Mouse (Mus musculus) heart, embryonic 14.5 days (tissue): ENCODE results near the gene Uba7. TPM values are rescaled to one million over a fixed set of nuclear protein-coding genes. Genes with fewer than 3 reads are reported as not detected.

Experiments used
- ATAC-seq: fragments of 200-750 bp; cut with Nextera tagmentation; 2 replicates; pipeline ENCODE4 v1.8.0; 2017; ENCODE audit warnings: low read depth, moderate TSS enrichment; ENCODE audit not compliant: insufficient number of reproducible peaks, insufficient read depth, low FRiP score
- H3K27ac ChIP-seq, 2 experiments: fragments of 200-500 bp in 1 of 2; fragments of 300-500 bp in 1 of 2; sonication (generic) in 1 of 2; replicated peaks in 1 of 2; 2 replicates each; pipeline ENCODE4 v1.5.1; 2012 to 2014; ENCODE audit warnings: low read depth in 2 of 2, low read length in 2 of 2, control low read depth in 1 of 2, mild to moderate bottlenecking in 1 of 2, mixed read lengths in 1 of 2; ENCODE audit not compliant: control insufficient read depth in 1 of 2, insufficient read depth in 1 of 2
- H3K27me3 ChIP-seq: fragments of 300-500 bp; sonication (generic); 2 replicates; pipeline ENCODE4 v1.6.1; 2014; ENCODE audit warnings: mild to moderate bottlenecking, low read length, control low read depth; ENCODE audit not compliant: control insufficient read depth, insufficient read depth
- H3K36me3 ChIP-seq: fragments of 300-500 bp; sonication (generic); 2 replicates; pipeline ENCODE4 v1.6.1; 2014; ENCODE audit warnings: mild to moderate bottlenecking, control low read depth, low read length, mixed read lengths; ENCODE audit not compliant: control insufficient read depth, insufficient read depth
- H3K4me1 ChIP-seq, 2 experiments: fragments of 200-500 bp in 1 of 2; fragments of 300-500 bp in 1 of 2; sonication (generic) in 1 of 2; 2 replicates each; pipeline ENCODE4 v1.6.1; 2012 to 2014; ENCODE audit warnings: low read length in 2 of 2, control low read depth in 1 of 2, mixed read lengths in 1 of 2; ENCODE audit not compliant: control insufficient read depth in 2 of 2, insufficient read depth in 2 of 2
- H3K4me2 ChIP-seq: fragments of 300-500 bp; sonication (generic); 2 replicates; pipeline ENCODE4 v1.6.1; 2014; ENCODE audit warnings: mild to moderate bottlenecking, low read length
- H3K4me3 ChIP-seq, 2 experiments: fragments of 200-500 bp in 1 of 2; fragments of 300-500 bp in 1 of 2; sonication (generic) in 1 of 2; 2 replicates each; pipeline ENCODE4 v1.5.1; 2012 to 2014; ENCODE audit warnings: low read length in 2 of 2, mild to moderate bottlenecking in 2 of 2, control low read depth in 1 of 2, low read depth in 1 of 2, moderate library complexity in 1 of 2; ENCODE audit not compliant: control insufficient read depth in 1 of 2, insufficient read depth in 1 of 2
- H3K9ac ChIP-seq: fragments of 300-500 bp; sonication (generic); 2 replicates; pipeline ENCODE4 v1.6.1; 2014; ENCODE audit warnings: mild to moderate bottlenecking, low read length
- H3K9me3 ChIP-seq: fragments of 300-500 bp; sonication (generic); 2 replicates; pipeline ENCODE4 v1.6.1; 2016; ENCODE audit warnings: low read length, control low read depth; ENCODE audit not compliant: control insufficient read depth
- WGBS: fragments of 180-500 bp; shearing (Covaris S2); extraction: QIAGEN DNeasy Blood & Tissue Kit; methylation state at CpG from one replicate; pipeline ENCODE4 v1.1.7; 2014; 5-methylcytosine and 5-hydroxymethylcytosine counted together
- polyA plus RNA-seq: library from polyadenylated mRNA; unstranded; fragments of >200 nt; fragmentation: Nextera tagmentation; extraction: Ambion mirVana; gene quantifications from 2 replicates; pipeline ENCODE4 v1.2.1, GENCODE M21; 2014

Gene Uba7
- polyA plus RNA-seq, 1 experiment from 2014 or later: 33.1 TPM

- H3K9me3 ChIP-seq: no peaks in the 10 kb centered on the region
- ATAC-seq: no peak
- WGBS: 48% methylated on average over 19 of the region's 19 CpGs
- peak overlapping the region; percentile 99 to 100 for H3K27ac ChIP-seq
- H3K27me3 ChIP-seq: no peaks in the 10 kb centered on the region
- H3K4me1 ChIP-seq: peaks cover 44 to 49% of the 10 kb centered on the region in 2 experiments
- peak overlapping the region; percentile 85 for H3K4me2 ChIP-seq
- H3K9ac ChIP-seq: peak overlapping the region; percentile 89
- H3K36me3 ChIP-seq: peaks cover 23% of the 10 kb centered on the region
- peak overlapping the region; percentile 60 to 84 for H3K4me3 ChIP-seq
Observed at GRCm38 (mm10) chr9:107984052-107984753, 8.9 kb downstream of the Uba7 start.

GRCm38 (mm10) chr9:107984754-107985055 lies 9.4 kb downstream of the Uba7 start:
- Histone ChIP-seq H3K9me3 (no peaks in the 10 kb centered on the region), H3K27me3 (no peaks in the 10 kb centered on the region), H3K27ac (peak overlapping the region; percentile 99 to 100), H3K9ac (peak overlapping the region; percentile 89), H3K4me2 (peak overlapping the region; percentile 85), H3K4me3 (peak overlapping the region; percentile 60 to 84), H3K4me1 (peaks cover 44 to 49% of the 10 kb centered on the region in 2 experiments), H3K36me3 (peaks cover 18% of the 10 kb centered on the region)
- ATAC-seq: no peak
- WGBS: 40% methylated on average over 9 of the region's 9 CpGs

- Histone ChIP-seq H3K36me3 (peaks cover 11% of the 10 kb centered on the region), H3K4me3 (peak within 1 kb of the TSS; percentile 60 to 84), H3K27me3 (no peaks in the 10 kb centered on the region), H3K4me2 (peak within 1 kb of the TSS; percentile 85), H3K4me1 (peaks cover 44 to 47% of the 10 kb centered on the region in 2 experiments), H3K9me3 (no peaks in the 10 kb centered on the region), H3K9ac (peak within 1 kb of the TSS; percentile 89), H3K27ac (peak within 1 kb of the TSS; percentile 99 to 100)
- WGBS: under 1% methylated on average over 58 of the region's 58 CpGs
- peak; percentile 55 for ATAC-seq
Observed at GRCm38 (mm10) chr9:107985131-107986119, 10.1 kb downstream of the Uba7 start, which contains the start of gene Inka1. Gene Inka1 (minus strand): TSS chr9:107985879.

DNA sequence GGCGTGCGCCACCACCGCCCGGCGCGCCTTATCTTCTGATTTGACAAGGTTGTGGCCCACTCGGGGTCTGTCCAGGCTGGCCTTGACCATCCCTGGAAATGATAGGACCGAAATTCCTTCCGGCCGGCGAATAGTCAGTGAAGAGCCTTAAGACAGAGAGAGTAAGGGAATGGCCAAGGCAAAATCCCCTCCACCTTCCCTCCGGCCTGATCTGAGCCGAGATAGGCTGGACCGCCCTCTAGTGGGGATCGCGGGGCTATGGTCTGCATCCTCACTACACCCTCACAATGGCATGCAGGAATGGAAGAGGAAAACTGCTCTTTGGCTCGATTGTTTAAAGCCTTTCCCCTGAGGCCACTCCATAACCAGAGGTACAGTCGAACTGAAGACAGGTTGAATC lies 11.1 kb downstream of the Uba7 start:
- Histone ChIP-seq H3K27me3 (no peaks in the 10 kb centered on the region), H3K4me2 (peak overlapping the region; percentile 85), H3K27ac (peak overlapping the region; percentile 36 to 99; a peak in 2 of 4 replicates), H3K36me3 (peaks cover 11% of the 10 kb centered on the region), H3K4me1 (peaks cover 35 to 37% of the 10 kb centered on the region in 2 experiments), H3K9me3 (no peaks in the 10 kb centered on the region), H3K4me3 (peak overlapping the region; percentile 60 to 84), H3K9ac (peak overlapping the region; percentile 89)
- ATAC-seq: peak; percentile 35
- WGBS: 4% methylated on average over 18 of the region's 18 CpGs

DNA sequence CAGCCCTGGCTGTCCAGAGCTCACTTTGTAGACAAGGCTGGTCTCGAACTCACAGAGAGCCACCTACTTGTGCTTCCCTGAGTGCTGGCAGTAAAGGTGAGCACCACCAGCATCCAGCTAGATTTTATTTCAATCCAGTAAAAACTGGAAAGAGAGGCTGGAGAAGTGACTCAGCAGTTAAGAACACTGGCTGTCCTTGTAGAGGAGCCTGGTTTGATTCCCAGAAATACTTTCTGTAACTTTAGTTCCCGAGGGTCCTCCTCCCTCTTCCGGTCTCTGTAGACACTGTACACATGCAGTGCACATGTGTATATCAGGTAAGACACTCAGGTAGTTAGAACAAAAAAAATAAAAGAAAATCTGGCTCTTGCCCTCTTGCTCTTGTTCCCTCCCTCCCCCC lies 12.6 kb downstream of the Uba7 start:
- H3K36me3 ChIP-seq: peaks cover 11% of the 10 kb centered on the region
- H3K4me2 ChIP-seq: no peak overlapping the region
- H3K27ac ChIP-seq: no peak overlapping the region
- ATAC-seq: no peak
- peaks cover 21% of the 10 kb centered on the region in 2 experiments for H3K4me1 ChIP-seq
- no peaks in the 10 kb centered on the region for H3K9me3 ChIP-seq
- 65% methylated on average over 3 of the region's 3 CpGs for WGBS
- H3K9ac ChIP-seq: no peak overlapping the region
- no peak overlapping the region for H3K4me3 ChIP-seq
- no peaks in the 10 kb centered on the region for H3K27me3 ChIP-seq

GRCm38 (mm10) chr9:107992197-107992596 lies 16.9 kb downstream of the Uba7 start, which contains the start of gene Cdhr4:
Gene Cdhr4 (plus strand): TSS chr9:107992497.
- Histone ChIP-seq H3K9me3 (no peaks in the 10 kb centered on the region), H3K4me2 (no peak within 1 kb of the TSS), H3K9ac (no peak within 1 kb of the TSS), H3K36me3 (no peaks in the 10 kb centered on the region), H3K4me3 (no peak within 1 kb of the TSS), H3K27ac (no peak within 1 kb of the TSS), H3K4me1 (peaks cover 4 to 12% of the 10 kb centered on the region in 2 experiments; a peak in 2 of 4 replicates), H3K27me3 (no peaks in the 10 kb centered on the region)
- WGBS: 72% methylated on average over 2 of the region's 2 CpGs
- no peak for ATAC-seq

- Histone ChIP-seq H3K4me1 (peaks cover 4 to 12% of the 10 kb centered on the region in 2 experiments; a peak in 2 of 4 replicates), H3K4me3 (no peak overlapping the region), H3K27ac (no peak overlapping the region), H3K9me3 (no peaks in the 10 kb centered on the region), H3K27me3 (no peaks in the 10 kb centered on the region), H3K4me2 (no peak overlapping the region), H3K36me3 (no peaks in the 10 kb centered on the region), H3K9ac (no peak overlapping the region)
- ATAC-seq: no peak
- WGBS: 87% methylated on average over 11 of the region's 11 CpGs
Observed at GRCm38 (mm10) chr9:107993013-107993412, 17.7 kb downstream of the Uba7 start.
